Mouse (Mus musculus) C2C12 (cell line): ENCODE results near the gene Styxl1. TPM values are rescaled to one million over a fixed set of nuclear protein-coding genes. Genes with fewer than 3 reads are reported as not detected.

Source experiments
- H3K27me3 ChIP-seq: one replicate; pipeline ENCODE4 v1.6.1; 2011; ENCODE audit not compliant: control insufficient read depth, insufficient read depth, insufficient read length
- H3K36me3 ChIP-seq: one replicate; pipeline ENCODE4 v1.6.1; 2011; ENCODE audit not compliant: control insufficient read depth, insufficient read depth
- H3K4me3 ChIP-seq: one replicate; pipeline ENCODE4 v1.5.1; 2011; ENCODE audit warnings: mild to moderate bottlenecking, control low read depth; ENCODE audit not compliant: poor library complexity, insufficient read depth, severe bottlenecking
- H3K79me2 ChIP-seq: one replicate; pipeline ENCODE4 v1.6.1; 2011; ENCODE audit not compliant: control insufficient read depth, insufficient read depth
- H3K79me3 ChIP-seq: one replicate; pipeline ENCODE4 v1.6.1; 2011; ENCODE audit warnings: low read depth, control low read depth
- H3ac ChIP-seq: one replicate; pipeline ENCODE3; 2011; ENCODE audit warnings: low read depth; ENCODE audit not compliant: control insufficient read depth, insufficient read length
- CEBPB ChIP-seq: IDR thresholded peaks from one replicate; pipeline ENCODE4 v1.6.1; 2011; ENCODE audit warnings: low read depth, mild to moderate bottlenecking, control low read depth, moderate library complexity
- CTCF ChIP-seq: IDR thresholded peaks from one replicate; pipeline ENCODE4 v1.5.1; 2011; ENCODE audit not compliant: control insufficient read depth, insufficient read depth, insufficient read length
- FOSL1 ChIP-seq: IDR thresholded peaks from one replicate; pipeline ENCODE4 v1.8.0; 2011; ENCODE audit warnings: mild to moderate bottlenecking, low read length; ENCODE audit not compliant: poor library complexity, insufficient read depth, severe bottlenecking
- MAX ChIP-seq: IDR thresholded peaks from one replicate; pipeline ENCODE4 v1.6.1; 2011; ENCODE audit warnings: mild to moderate bottlenecking, control low read depth
- MYOD1 ChIP-seq: IDR thresholded peaks from one replicate; pipeline ENCODE4 v1.6.1; 2011; ENCODE audit warnings: low read depth; ENCODE audit not compliant: control insufficient read depth, insufficient read length
- MYOG ChIP-seq: IDR thresholded peaks from one replicate; pipeline ENCODE4 v1.6.1; 2011; ENCODE audit not compliant: control insufficient read depth, insufficient read length; ENCODE audit errors: extremely low read depth
- USF1 ChIP-seq: IDR thresholded peaks from one replicate; pipeline ENCODE4 v1.6.1; 2011; ENCODE audit warnings: low read depth, mild to moderate bottlenecking, control low read depth, moderate library complexity
- polyA plus RNA-seq: library from polyadenylated mRNA; unstranded; fragments of >200 nt; fragmentation: generic; extraction: Trizol; gene quantifications from one replicate; pipeline ENCODE4 v1.2.1, GENCODE M21; 2012; ENCODE audit warnings: missing spikeins

Gene Styxl1
- polyA plus RNA-seq, 1 experiment = not detected

GRCm38 (mm10) chr5:135751595-135751994 is 26.6 kb downstream of the Styxl1 start:
- Histone ChIP-seq H3K27me3 (no peaks in the 10 kb centered on the region), H3K36me3 (no peaks in the 10 kb centered on the region), H3K79me2 (no peaks in the 10 kb centered on the region), H3K4me3 (no peak overlapping the region), H3K79me3 (no peaks in the 10 kb centered on the region), H3ac (no peak overlapping the region)
- TF ChIP-seq CEBPB (no peak), MYOG (no peak), MAX (no peak), CTCF (no peak), MYOD1 (no peak), FOSL1 (no peak), USF1 (no peak)

- no peak overlapping the region for H3ac ChIP-seq
- no peaks in the 10 kb centered on the region for H3K36me3 ChIP-seq
- H3K27me3 ChIP-seq = no peaks in the 10 kb centered on the region
- TF ChIP-seq MYOD1 (no peak), CEBPB (no peak), MAX (no peak), USF1 (no peak), FOSL1 (no peak), MYOG (no peak), CTCF (no peak)
- H3K79me2 ChIP-seq = no peaks in the 10 kb centered on the region
- H3K79me3 ChIP-seq = no peaks in the 10 kb centered on the region
- no peak overlapping the region for H3K4me3 ChIP-seq
These were observed 27.1 kb downstream of the Styxl1 start for GRCm38 (mm10) chr5:135751041-135751440.

GRCm38 (mm10) chr5:135744742-135745141 is 33.4 kb downstream of the Styxl1 start:
- Histone ChIP-seq H3ac (peak overlapping the region; percentile 27), H3K79me3 (peaks cover 2% of the 10 kb centered on the region), H3K36me3 (peaks cover 19% of the 10 kb centered on the region), H3K27me3 (no peaks in the 10 kb centered on the region), H3K79me2 (peaks cover 11% of the 10 kb centered on the region), H3K4me3 (no peak overlapping the region)
- TF ChIP-seq CEBPB (no peak), MAX (no peak), MYOG (no peak)

GRCm38 (mm10) chr5:135743741-135744609 is 34.2 kb downstream of the Styxl1 start, which contains the start of gene Tmem120a:
Gene Tmem120a (minus strand): TSS chr5:135744448.
- Histone ChIP-seq H3K4me3 (peak within 1 kb of the TSS; percentile 71), H3K27me3 (no peaks in the 10 kb centered on the region), H3K79me3 (peaks cover 2% of the 10 kb centered on the region), H3K36me3 (peaks cover 19% of the 10 kb centered on the region), H3K79me2 (peaks cover 11% of the 10 kb centered on the region), H3ac (peak within 1 kb of the TSS; percentile 64)
- TF ChIP-seq MAX = no peak
- no peak for TF ChIP-seq FOSL1

- Histone ChIP-seq H3K36me3 (peaks cover 21% of the 10 kb centered on the region), H3K79me2 (peaks cover 11% of the 10 kb centered on the region), H3K27me3 (no peaks in the 10 kb centered on the region), H3K4me3 (peak overlapping the region; percentile 71), H3ac (peak overlapping the region; percentile 64), H3K79me3 (peaks cover 2% of the 10 kb centered on the region)
- TF ChIP-seq CTCF = no peak
- no peak for TF ChIP-seq CEBPB
- no peak for TF ChIP-seq MYOD1
- TF ChIP-seq FOSL1 = no peak
- no peak for TF ChIP-seq MAX
- TF ChIP-seq USF1 = no peak
- TF ChIP-seq MYOG = no peak
These were observed 35.0 kb downstream of the Styxl1 start for GRCm38 (mm10) chr5:135742941-135743740.
